Mouse (Mus musculus) urinary bladder, postnatal 14 days (tissue): ENCODE data around the gene Cyb561d2.
A peak's percentile ranks its signal among the peaks of the same experiment; 100 is the strongest.
"Not testable (repeated sequence)": the region's sequence is repeated elsewhere in the genome, so short reads cannot be mapped to it uniquely, and the experiment has no call there.

Experiments
- DNase-seq: peaks from one replicate; pipeline ENCODE4 v3.0.0; 2021; ENCODE audit warnings: low spot score

Gene Cyb561d2

DNA sequence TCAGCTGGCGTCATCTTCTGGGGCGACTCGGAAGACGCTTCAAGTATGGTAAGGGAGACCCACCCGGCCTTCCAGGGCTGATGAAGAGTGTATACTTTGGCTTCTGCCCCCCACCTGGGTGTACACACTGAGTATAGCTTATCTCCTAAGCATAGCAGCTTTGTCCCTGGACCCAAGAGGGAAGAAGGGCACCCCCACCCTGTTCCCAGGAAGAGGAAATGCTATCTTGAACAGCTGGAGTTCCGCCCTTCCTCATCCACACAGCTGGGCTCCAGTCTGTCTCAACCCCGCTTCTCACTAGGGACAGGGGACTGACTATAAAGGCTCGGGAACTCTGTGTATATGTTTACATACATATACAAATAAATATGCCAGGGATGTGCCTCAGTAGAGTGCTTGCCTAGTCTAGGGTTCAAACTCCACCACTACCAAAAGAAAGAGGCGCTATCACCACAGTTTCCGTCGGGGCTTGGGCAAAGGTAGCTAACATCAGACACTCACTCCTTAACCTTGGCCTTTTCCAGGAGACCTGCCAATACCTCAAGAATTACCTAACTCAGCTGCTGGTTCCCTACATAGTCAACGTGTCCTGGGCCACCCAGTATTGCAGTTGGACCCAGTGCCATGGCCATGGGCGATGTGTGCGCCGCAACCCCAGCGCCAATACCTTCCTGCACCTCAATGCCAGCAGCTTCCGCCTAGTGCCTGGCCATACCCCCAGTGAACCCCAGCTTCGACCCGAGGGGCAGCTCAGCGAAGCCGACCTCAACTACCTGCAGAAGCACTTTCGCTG is 29.7 kb upstream of the Cyb561d2 start:
- DNase-seq, result no peak

DNA sequence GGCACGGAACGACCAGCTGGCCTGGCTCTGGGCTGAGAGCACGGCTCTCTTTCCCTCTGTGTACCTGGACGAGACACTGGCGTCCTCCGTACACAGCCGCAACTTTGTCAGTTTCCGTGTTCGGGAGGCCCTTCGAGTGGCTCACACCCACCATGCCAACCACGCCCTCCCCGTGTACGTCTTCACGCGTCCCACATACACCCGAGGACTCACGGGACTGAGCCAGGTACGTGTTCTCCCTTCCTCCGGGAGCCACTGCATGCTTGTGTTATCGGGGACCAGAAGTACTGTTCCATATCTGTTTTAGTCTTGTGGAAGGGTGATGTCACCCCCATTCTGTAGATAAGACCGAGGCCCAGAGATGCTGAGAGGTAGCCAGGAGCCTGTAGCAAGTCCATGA is 28.9 kb upstream of the Cyb561d2 start:
- DNase-seq, result no peak

DNA sequence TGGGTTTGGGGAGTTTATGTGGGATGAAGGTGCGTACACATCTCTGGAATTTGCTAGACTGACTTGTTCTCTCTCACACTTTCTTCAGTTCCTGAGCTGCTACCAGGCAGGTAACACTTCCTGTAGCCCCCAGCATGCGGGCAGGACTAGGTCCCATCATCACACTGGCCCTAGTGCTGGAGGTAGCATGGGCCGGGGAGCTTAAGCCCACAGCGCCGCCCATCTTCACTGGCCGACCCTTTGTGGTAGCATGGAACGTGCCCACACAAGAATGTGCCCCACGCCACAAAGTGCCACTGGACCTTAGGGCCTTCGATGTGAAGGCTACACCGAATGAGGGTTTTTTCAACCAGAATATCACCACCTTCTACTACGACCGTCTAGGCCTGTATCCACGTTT is 28.0 kb upstream of the Cyb561d2 start:
- DNase-seq, result no peak

DNA sequence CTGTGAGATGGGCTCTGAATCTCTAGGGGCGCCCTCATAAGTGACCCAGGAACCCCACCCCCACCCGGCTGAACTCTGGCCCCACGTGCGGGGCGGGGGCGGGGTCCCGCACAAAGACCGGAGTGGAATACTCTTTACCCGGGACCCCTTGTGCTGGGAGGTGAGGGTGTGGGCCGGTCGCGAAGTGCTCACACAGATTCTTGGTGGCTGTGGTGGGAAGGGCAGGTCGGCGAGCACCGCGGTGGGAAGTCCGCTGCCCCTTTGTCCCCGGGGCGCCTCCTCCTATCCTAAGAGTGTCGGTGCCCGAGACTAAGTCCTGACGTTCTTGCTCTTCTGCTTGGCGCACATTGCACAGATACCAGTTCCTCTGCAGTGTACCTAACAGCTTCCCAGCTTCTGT is 27.3 kb upstream of the Cyb561d2 start:
- DNase-seq, result no peak

DNA sequence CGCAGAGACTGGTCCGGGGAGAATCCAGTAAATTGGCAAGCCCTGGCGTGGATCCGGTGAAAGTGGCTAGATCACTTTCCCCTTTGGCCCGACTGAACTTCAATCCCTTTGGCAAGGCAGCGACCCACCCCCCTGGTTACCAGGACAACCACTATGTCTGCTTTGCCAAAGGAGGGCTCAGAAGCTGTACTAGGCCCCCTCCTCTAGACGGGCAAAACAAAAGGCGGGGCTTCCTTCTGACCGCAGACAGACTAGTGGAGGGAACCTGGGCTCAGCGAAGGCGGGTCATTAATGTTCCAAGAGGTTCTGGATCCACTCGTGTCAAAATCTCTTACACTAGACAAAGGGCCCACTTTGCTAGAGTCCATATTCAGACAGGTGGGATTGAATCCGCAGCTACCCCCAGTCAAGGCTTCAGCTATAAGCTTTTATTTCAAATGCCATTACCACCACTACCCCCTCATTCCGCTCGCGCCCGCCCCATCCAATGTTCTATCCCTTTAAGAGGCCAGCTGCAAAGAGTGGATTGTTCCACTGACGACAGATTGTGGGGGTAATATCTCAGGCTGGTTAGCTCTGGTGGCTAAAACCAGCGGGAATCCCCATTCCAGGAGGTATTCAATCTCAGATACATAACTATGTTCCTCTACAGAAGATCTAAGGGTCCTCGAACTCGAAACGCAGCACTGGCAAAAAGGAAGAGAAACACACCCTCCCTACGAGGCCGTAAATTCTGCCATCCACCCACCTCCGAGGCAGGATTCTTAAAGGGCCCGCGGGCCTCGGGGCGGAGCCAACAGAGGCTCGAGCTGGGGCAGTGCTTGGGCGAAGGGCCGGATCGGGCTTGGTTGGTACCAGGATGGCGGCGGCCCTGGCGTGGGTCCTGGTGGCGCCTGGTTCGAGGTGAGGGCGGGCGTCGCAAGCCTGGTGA is 26.6 kb upstream of the Cyb561d2 start:
- DNase-seq, result peak; percentile 89

DNA sequence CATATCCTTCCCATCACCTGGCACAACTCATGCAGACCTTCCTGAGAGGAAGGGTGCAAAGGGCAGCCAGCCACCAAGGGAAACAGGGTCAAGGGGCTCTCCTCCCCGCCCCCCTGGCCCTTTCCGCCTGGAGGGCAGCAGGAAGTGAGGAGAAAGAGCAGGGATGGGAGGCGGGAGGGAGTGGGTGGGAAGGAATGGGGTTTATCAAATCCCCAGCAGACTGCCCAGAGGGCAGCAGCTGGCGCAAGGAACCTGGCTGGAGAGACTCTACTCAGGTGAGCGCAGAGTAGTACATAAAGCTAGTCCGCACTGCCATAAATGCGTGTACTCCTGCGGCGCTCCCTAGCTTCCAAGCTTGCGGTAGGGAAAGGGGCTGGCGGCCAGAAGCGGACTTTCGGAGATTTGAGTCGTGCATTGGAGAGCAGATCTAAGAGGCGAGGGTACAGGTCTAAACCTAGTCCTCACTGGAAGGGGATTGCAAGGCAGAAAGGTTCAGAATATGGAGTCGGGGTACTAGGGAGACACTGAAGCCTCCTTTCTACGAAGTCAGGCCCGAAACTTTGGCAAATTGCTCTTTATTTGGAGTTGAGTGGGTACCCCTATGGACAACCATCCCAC is 25.8 kb upstream of the Cyb561d2 start, which contains the start of gene Hyal2:
TSS of gene Hyal2 (plus strand) at position 244 of the 618 bp plus-strand sequence.
- DNase-seq, result no peak

DNA sequence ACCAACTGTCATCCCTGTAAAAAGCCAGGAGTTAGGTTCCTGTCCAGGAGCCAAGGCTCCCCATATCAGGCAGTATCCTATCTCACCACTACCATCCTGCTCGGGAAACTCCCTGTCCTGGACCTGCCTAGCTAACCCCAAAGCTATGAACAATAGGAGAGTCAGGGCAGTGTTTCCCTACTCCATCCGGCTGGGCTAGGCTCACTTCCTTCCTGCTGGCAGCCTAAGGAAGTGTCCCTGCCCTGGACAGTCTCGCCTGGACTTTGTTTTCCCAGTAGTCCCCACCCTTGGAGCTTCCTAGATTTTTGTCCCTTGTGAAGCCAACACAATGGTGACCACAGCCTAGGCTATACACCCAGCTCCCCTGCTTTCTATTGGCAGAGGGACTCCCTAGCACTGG is 24.9 kb upstream of the Cyb561d2 start:
- DNase-seq, result no peak

DNA sequence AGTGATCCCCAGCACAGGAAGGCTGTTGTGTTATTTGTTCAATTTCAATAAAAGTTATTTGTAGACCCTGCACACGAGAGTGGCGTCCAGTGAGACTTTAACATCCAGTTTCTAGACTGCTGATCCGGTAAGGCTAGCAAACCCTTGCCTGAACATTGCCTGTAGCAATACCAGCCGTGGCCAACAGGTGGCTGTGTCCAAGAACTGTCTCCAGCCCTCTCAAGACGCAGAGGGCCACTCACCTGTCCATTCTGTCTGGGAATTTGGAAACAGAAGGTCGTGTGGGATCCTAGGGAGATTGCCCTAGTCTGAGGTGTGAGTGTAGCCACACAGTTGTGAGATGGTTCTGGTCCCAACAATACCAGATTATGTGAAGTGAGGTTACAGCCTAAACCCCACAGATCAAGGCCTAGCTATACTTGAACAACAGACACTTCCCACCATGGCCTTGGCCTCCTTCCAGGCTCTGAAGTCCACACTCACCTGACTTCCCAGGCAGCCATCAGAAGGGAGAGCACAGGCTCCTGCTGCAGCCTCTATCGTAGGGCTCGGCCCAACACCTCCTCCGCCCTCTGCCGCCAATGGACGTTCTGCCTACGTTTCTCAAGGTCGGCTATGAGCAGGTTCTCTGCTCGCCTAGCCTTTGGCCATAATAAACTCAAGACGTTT is 24.2 kb upstream of the Cyb561d2 start:
- DNase-seq, result peak; percentile 90

DNA sequence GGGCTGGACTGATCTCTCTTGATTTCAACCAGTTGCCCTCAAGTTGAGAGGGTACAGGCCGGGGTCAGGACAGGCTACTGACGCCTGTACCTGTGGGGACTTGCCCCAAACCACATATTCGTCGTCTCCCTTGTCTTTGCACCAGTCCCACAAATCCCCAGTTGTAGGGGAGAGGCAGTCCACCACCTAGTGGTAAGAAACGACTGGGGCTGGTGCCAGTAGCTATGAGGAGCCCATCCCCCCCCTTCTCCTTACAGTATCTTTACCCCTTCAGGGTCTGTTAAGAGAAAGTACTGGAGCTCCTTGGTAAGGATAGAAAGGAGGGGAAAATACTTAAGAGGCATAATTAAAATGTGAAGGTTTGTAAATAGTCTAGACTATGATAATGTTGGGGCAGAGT is 23.6 kb upstream of the Cyb561d2 start:
- DNase-seq, result not testable (repeated sequence)

DNA sequence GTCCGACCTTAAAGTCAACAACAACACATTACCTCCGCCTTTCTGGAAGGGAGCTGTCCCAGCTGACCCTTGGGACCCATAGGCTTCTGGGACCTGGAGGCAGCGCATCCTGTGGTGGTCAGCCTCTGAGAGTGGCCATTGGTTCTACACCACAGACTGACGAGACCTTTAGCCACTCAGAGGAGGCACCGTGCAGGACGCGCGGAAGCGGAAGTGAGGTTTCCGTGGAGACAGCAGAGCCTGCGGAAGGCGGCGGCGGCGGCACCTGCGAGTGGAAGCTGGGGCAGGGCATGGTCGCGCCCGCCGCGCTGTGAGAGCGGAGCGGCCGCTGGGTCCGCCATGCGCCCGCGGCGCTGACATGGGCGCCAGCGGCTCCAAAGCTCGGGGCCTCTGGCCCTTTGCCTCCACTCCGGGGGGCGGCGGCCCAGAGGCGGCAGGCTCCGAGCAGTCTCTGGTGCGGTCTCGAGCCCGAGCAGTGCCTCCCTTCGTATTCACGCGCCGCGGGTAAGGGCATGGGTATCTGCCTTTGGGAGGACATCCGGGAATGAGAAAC is 21.1 kb upstream of the Cyb561d2 start, which contains the start of gene Tusc2:
TSS of gene Tusc2 (plus strand) at position 227 of the 553 bp plus-strand sequence.
- DNase-seq, result peak; percentile 95

DNA sequence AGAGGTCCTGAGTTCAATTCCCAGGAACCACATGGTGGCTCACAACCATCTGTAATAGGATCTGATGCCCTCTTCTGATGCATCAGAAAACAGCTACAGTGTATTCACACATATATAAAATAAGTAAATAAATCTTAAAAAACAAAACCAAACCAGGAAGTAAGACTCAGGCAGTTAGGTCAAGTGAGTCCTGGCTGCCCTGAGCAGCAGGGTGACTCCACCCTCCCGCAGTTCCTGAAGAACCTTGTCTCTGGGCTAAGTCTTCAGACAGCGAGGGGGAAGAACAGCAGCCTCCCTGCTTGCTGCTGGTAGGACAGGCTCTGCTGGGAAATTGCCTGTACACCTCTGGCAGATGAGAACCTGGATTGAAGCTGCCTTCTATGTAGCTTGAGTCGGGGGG is 14.4 kb upstream of the Cyb561d2 start:
- no peak for DNase-seq

DNA sequence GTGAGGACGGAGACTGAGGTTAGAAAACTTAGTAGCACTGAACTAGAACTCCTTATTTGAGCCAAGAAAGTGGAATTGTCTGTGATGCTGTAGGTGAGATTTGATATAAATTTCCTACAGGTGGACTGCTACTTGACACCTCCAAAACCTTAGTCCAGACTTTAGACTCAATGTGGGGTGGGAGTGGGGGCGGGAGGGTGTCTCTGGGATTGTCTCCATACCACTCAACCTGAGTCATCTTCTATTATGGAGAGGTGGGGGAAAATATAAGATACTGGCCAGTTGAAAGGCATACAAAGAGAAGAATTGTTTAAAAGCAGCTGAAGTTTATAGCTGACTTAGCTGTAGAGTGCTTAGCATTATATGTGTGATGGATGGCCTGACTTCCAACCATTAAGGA is 13.7 kb upstream of the Cyb561d2 start:
- no peak for DNase-seq

DNA sequence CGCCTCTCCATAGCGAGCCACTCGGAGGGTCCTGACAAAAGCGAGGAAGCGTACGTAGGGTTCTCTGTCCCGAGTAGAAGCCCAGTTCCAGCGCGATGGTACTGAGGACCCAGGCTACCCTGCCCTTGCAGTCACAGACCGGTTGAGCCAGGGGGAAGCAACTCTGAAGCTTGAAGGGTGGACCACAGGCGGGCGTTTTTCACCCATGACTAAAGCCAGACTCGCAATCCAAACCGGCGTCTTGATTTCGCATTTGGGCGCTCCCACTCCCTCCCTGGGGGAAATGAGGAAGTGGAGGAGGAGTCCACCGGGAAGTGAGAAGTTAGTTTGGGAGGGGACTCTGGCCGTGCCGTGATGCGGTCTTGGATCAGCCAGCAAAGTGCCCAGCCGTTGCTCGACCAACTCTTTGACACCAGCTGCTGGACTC is 13.1 kb upstream of the Cyb561d2 start:
- DNase-seq, result peak; percentile 70

DNA sequence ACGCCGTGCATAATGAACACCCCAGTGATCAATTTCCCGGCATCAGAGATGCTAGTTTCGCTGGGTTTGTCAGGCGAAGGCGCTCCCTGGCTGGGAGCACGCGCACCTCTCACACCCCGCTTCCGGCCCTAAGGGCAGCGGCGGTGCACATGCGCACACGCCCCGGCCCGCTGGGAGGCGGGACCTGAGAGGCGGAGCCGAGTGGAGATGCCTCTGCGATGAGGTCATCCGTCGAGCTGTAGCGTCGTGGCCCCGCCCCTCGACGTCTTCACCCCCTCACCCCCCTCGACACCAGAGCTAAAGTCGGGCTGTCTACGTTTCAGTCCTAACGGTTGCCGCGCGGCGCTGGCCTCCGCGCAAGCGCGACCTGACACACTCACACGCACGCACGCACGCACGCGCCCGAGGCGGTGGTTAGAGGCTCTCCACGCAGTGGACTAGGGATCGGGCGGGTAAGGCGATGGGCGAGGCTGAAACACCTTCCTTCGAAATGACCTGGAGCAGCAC is 12.4 kb upstream of the Cyb561d2 start:
- peak; percentile 94 for DNase-seq

DNA sequence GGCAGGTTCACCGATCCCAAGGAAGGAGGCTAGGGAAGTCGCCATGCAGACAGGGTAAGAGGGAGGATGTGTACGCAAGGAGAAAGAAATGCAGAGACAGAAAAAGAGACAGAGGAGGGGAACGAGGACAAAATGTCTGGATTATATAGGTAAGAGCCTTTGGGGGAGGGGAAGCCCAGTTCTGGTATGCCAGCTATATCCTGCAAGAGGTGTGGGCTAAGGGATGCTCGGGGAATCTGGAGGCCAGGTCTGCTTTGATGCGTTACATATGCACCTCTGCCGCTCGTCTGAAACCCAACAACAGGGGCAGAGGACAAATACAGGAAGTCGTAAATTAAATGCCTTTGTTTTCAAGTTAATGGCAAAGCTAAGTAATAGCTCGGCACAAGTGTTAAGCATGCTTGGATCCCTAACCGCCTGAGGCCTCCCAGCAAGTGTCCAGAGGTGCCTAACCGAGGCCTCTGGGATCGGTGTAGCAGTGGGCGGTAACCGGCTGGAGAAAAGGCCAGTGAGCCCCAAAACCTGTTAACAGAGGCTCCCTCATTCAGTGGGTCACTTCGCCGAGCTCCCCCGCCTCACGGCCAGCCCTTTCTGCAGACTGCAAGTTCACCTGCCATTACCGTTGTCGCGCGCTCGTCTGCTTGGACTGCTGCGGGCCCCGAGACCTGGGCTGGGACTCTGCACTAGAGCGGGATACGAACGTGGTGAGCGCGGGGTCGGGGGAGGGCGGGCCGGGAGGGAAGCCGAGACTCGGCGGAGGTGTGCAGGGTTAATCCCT is 11.7 kb upstream of the Cyb561d2 start:
- no peak for DNase-seq

DNA sequence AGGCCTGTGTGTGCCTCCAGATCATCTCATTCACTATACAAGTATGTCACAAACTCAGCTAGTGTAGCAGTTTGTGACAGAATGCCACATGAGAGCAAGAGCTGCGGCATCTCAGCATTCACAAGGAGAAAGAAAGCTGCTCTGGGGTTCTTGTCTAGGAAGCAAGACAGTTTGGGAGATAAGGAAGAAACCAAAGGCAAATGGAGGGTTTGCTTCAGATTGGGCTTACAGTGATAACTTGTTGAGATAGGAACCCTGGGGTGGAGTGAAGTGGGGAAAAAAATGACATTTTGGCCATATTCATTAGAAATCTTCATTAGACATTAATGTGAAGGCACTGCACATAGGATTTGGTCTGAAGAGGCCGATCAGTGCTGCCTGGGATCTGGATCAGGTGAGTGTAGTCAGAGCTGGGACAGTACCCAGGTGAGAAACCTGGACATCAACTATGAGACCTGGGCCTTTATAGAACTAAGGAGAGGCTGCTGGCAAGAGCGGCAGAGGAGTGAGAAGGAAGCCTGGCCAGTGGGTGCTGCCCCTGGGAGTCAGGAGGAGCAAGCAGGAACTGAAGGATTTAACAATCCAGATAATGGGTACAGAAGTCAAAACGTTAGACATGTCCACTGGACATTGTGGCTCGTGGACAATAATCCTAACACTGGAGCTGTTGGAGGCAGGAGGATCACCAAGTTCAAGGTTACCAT is 10.8 kb upstream of the Cyb561d2 start:
- no peak for DNase-seq

DNA sequence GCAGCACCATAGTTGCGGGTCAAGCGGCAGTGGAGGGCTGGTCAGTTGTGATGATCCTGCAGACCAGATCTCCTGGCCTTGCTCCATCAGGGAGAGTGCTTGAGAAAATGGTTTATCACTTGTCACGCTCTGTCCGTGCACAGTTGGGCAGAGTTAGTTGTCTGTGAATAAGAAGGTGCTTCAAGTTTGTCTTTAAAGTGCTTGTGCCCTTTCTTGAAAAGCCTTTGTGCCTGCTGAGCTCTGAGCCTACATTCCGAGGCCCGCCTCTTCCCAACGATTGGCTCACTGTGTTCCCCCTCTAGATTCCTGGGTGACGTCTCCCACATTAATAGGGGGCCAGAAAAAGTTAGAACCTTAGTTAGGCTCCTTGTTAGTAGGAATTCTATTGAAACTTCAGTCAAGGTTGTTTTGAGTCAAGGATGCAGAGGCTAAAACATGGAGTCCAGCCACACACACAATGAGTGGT is 9.9 kb upstream of the Cyb561d2 start:
- no peak for DNase-seq

DNA sequence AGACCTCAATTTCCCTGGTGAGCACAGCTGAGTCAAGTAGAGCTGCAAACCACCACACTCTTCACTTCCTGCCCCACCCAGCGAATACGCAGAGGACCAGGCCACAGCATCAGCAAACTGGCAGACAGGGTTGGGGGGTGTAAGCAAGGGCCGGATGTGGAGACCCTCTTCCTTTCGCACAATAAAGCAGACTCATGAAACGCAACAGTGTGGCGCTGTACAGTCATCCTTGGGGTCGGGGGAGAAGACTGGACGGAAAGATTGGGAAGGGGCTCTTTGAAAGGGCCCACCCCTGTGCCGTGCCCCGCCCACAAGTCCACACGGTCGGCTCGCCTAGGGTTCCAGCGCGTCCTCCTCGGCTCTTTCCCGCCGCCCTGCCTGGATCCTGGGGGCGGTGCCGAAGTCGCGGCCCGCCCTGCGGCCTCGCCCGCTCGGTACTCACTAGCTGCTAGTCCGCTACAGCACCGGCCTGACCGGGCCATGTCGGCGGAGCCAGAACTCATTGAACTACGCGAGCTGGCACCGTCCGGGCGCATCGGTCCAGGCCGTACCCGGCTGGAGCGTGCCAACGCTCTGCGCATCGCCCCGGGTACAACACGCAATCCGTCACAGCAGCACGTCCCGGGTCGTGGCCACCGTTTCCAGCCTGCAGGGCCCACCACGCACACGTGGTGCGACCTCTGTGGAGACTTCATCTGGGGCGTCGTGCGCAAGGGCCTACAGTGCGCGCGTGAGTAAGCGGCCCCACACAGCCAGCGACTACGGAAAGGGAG is 9.3 kb upstream of the Cyb561d2 start, which contains the start of gene Rassf1:
TSS of gene Rassf1 (plus strand) at position 439 of the 773 bp plus-strand sequence.
- DNase-seq, result peak; percentile 73
